Mouse (Mus musculus): ENCODE data around the gene Lhfp.

DNA sequence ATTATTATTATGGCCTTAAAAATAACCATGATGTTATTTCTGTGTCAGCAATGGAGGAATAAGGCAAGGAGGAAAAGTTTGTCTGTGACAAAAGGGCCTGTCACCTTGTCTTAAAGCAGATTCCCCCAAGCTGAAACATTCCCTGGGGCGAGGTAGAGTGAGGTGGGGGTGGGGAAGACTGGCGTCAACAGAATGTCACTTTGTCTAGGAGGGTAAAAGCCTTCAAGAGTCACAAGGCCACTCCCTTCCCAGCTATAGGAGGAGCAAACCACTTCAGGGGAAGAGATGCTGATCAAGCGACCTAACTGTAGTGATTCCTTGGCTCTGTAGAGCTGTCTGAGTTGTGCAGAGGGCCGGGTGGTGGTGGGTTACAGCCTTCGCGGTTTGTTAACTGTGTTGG is 9.7 kb upstream of the Lhfp start:
- TF ChIP-seq POLR2A (IDR thresholded peaks at IDR 0.05; ENCODE audit: extremely low read depth, insufficient read depth, low read length) (no peak), CTCF (IDR thresholded peaks at IDR 0.05; ENCODE audit: low read depth, low read length) (no peak)
